Mouse (Mus musculus): ENCODE data around the gene 3110001I22Rik.

DNA sequence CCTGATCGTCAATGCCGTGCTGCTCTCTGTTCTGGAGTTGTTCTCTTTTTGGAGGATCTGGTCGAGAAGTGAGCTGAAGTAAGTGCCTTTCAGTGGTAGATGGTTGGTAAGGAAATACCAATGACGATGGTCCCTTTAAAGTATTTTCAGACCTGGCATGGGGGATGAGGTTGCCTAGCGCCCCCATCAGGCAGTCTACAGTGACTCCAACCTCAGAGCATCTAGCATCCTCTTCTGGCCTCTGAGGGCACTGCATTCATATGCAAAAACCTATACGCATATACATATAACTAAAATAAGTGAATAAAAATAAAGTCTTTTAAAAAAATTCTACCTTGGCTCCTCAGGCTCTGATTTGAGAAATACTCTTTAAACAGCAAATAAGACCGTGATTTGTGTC lies 27.3 kb downstream of the 3110001I22Rik start:
- TF ChIP-seq CHD2 (IDR thresholded peaks at IDR 0.05; ENCODE audit: low read depth, low read length) (no peak), ZC3H11A (IDR thresholded peaks at IDR 0.05; ENCODE audit: borderline replicate concordance, low read depth, low read length) (0 out of 2 replicates have a peak, but pooled peaks have one; percentile 33)
